Mouse (Mus musculus): Measurements from ENCODE around the gene Elmsan1. TPM values are rescaled to one million over a fixed set of nuclear protein-coding genes. Genes with fewer than 3 reads are reported as not detected.

The Elmsan1 gene
- polyA plus RNA-seq, 1 experiment from 2014 or later = 7.3 TPM

DNA sequence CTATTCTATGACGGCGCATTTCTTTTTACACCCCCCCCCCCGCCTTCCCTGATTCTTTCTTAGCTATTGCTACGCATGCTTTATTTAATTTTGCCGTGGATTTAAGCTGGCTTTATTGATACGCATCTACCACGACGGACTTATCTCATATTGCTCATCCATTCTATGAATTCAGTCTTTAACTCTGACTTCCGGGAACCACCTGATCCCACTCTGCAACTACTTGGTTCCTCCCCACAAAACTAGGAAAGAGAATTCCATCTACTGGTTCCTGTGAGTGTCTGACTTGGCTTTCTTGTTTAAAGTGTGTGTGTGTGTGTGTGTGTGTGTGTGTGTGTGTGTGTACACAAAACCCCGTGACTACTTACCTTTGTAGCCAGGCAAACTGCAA is 70.1 kb downstream of the Elmsan1 start:
- WGBS = 20% methylated on average over 10 of the region's 10 CpGs
- no peak for DNase-seq (ENCODE audit: low spot score)
- peaks cover 47% of the 10 kb centered on the region for H3K36me3 ChIP-seq (replicated peaks)
- no peak overlapping the region; the same call in 1 of the 2 replicates for H3K27ac ChIP-seq (replicated peaks)
- peaks cover 25% of the 10 kb centered on the region for H3K4me1 ChIP-seq
- H3K27me3 ChIP-seq (replicated peaks; ENCODE audit: low read depth, poor library complexity, severe bottlenecking) = no peaks in the 10 kb centered on the region
- peak overlapping the region; percentile 69 for H3K4me3 ChIP-seq
- H3K9me3 ChIP-seq = no peaks in the 10 kb centered on the region

DNA sequence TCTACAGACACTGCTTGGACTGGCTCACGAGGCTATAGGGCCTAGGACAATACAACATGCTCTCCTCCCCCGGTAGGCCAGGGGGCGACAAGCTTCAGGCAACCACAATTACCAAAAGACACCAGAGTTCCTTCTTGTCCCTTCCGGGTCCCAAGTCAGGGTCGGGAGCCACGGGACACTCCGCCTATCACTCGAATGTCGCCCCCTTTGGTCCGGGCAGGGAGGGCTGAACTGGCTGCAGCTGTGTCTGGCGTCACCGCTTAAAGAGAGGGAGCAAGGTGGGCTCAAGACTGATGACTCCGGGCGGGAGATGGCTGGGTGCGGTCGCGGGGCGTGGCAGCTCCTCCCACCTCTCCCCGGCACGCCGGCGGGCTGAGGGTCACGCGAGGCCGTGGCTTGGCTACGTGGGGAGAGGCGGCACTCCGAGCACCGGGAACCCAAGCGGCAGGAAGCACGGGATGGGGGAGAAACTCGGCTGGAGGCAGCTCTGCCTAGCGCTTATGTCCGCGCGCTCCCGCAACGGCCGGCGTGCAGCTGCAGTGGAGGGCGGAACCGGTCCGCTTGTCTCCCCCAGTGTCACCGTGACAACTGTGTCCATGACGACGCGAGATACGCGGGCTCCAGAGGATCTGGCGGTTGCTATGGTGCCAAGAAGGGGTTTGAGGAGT is 70.6 kb downstream of the Elmsan1 start, which contains the start of gene Pnma1:
TSS of gene Pnma1 (minus strand) at position 536 of the 668 bp plus-strand sequence.
- Histone ChIP-seq H3K4me1 (peaks cover 25% of the 10 kb centered on the region), H3K27ac (replicated peaks) (peak within 1 kb of the TSS; percentile 83), H3K27me3 (replicated peaks; ENCODE audit: low read depth, poor library complexity, severe bottlenecking) (no peaks in the 10 kb centered on the region), H3K9me3 (no peaks in the 10 kb centered on the region), H3K4me3 (peak within 1 kb of the TSS; percentile 69), H3K36me3 (replicated peaks) (peaks cover 43% of the 10 kb centered on the region)
- DNase-seq (ENCODE audit: low spot score) = peak; percentile 87
- WGBS = under 1% methylated on average over 50 of the region's 50 CpGs

DNA sequence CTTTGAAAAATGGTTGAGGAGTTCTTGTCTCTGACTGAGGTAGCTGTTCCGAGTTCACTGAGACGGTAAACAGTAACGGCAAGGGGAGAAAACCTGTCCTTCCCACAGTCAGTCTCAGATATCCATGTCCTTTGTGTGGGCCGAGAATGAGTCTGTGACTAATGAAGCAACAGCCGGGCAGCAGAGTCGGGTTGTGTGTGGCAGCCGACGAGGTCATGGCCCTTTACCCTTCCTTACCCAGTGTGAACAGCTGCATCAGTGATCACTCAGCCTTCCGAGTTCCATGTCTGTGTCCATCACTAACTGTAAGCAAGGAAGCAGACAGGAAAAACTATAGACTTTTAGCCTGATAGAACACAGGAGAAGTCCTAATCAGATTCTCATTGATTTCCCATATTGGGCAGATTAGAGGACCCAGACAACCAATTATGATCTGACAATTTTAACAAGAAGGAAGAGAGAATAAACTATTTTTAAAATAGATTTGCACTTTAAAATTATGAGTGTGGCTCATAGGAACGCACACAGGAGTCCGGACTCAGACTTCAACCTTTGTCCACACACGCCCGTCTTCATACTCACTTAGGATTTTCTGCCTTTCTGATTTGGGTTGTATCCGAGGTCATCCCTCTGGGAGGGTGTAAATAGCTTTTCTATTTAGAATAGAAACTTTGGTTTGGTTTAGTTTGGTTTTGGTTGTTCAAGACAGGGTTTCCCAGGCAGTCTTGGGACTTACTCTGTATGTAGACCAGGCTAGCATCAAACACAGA is 76.2 kb downstream of the Elmsan1 start:
- Histone ChIP-seq H3K9me3 (no peaks in the 10 kb centered on the region), H3K4me3 (no peak overlapping the region), H3K27me3 (replicated peaks; ENCODE audit: low read depth, poor library complexity, severe bottlenecking) (no peaks in the 10 kb centered on the region), H3K36me3 (replicated peaks) (peaks cover 29% of the 10 kb centered on the region), H3K27ac (replicated peaks) (no peak overlapping the region), H3K4me1 (peaks cover 17% of the 10 kb centered on the region)
- no peak for DNase-seq (ENCODE audit: low spot score)
- WGBS = 56% methylated on average over 14 of the region's 14 CpGs

DNA sequence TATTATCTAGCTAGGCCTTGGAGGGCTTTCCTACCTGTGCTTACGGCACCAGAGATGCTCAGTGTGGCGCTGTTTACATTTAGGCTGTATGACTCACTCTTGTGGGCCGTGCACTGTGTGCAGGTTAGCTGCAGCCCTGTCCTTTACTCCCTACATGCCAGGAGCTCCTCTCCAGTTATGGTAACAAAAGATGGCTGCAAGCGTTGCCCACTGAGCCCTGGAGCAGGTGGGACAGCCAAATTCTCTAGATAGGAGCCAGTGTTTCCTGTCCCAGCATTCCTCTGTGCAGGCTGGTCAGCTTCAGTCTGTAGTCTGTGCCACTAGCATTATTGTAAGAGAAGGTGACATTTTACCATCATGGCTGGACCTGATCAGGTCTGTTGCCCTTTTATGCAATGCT is 77.4 kb downstream of the Elmsan1 start:
- no peaks in the 10 kb centered on the region for H3K27me3 ChIP-seq (replicated peaks; ENCODE audit: low read depth, poor library complexity, severe bottlenecking)
- no peaks in the 10 kb centered on the region for H3K9me3 ChIP-seq
- no peak for DNase-seq (ENCODE audit: low spot score)
- peaks cover 9% of the 10 kb centered on the region; the same call in 1 of the 2 replicates for H3K4me1 ChIP-seq
- H3K4me3 ChIP-seq = no peak overlapping the region
- peaks cover 33% of the 10 kb centered on the region for H3K36me3 ChIP-seq (replicated peaks)
- WGBS = 87% methylated on average over 4 of the region's 4 CpGs
- no peak overlapping the region for H3K27ac ChIP-seq (replicated peaks)

GRCm38 (mm10) chr12:84140135-84140534 is 78.5 kb downstream of the Elmsan1 start:
- Histone ChIP-seq H3K4me1 (peaks cover 9% of the 10 kb centered on the region; the same call in 1 of the 2 replicates), H3K4me3 (no peak overlapping the region), H3K9me3 (no peaks in the 10 kb centered on the region), H3K27me3 (replicated peaks; ENCODE audit: low read depth, poor library complexity, severe bottlenecking) (no peaks in the 10 kb centered on the region), H3K36me3 (replicated peaks) (peaks cover 41% of the 10 kb centered on the region), H3K27ac (replicated peaks) (no peak overlapping the region)
- 73% methylated on average over 4 of the region's 4 CpGs for WGBS
- no peak for DNase-seq (ENCODE audit: low spot score)

DNA sequence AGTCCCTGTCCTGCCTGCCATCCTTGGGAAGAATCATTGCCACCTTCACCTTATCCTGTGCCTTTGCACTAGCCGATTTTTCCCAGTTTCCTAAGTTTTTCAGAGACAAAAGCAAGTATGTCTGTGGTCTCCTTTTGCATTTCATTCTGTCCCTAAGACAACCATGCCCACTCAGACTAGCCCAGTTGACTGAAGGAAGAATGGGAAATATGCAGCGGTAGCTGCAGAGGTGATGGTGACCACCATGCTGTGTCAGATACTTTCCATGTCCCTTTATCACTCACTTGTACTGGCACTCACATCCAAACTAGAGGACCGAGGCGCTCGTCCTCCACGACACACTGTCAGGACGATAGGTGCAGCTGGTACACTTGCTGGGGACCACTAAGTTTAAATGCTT is 81.5 kb downstream of the Elmsan1 start:
- WGBS = 95% methylated on average over 7 of the region's 7 CpGs

DNA sequence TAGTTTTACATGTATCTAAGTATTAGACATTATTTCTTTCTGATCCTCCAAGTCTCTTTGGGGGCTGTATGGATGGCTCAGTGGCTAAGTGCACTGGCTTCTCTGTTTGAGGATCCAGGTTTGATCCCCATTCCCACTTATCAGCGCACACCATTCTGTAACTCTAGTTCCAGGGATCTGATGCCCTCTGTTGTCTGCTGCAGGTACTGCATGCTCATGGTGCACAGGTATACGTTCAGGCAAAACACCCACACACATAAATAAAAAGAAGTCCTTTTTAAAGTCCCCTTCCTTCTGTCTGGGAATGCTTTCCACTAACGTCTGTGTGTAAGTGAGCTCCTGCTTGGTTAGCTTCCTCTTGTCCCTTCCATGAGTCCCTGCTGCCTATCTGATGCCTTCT is 86.4 kb downstream of the Elmsan1 start:
- Histone ChIP-seq H3K4me3 (no peak overlapping the region), H3K36me3 (replicated peaks) (peaks cover 47% of the 10 kb centered on the region)
- peak; percentile 46 for DNase-seq (ENCODE audit: low spot score)

More for the DNA sequence above, 81.5 kb downstream of the Elmsan1 start:
- H3K27ac ChIP-seq (replicated peaks) = no peak overlapping the region
- H3K36me3 ChIP-seq (replicated peaks) = peaks cover 39% of the 10 kb centered on the region
- no peak for DNase-seq (ENCODE audit: low spot score)
- no peak overlapping the region for H3K4me3 ChIP-seq
- H3K9me3 ChIP-seq = no peaks in the 10 kb centered on the region
- H3K4me1 ChIP-seq = peaks cover 6% of the 10 kb centered on the region; the same call in 1 of the 2 replicates
- H3K27me3 ChIP-seq (replicated peaks; ENCODE audit: low read depth, poor library complexity, severe bottlenecking) = no peaks in the 10 kb centered on the region

DNA sequence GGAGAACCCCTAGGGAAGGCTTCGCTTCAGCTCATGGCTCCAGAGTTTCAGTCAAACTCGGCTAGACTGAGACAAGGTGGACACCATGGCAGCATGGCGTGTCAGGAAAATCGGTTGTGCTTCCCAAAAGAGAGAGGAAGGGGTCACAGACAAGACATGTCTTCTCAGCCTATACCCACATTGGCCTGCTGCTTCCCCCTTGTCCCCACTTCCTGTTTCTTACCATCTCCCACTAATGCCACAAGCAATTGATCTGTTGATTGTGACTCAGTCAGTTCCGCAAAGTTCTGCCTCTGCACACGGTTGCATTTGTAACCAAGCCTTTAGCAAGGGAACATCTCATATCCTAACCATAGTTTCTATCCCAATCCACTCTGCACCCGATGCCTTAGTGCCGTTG is 88.8 kb downstream of the Elmsan1 start:
- 93% methylated on average over 8 of the region's 8 CpGs for WGBS
- Histone ChIP-seq H3K36me3 (replicated peaks) (peaks cover 32% of the 10 kb centered on the region), H3K27me3 (replicated peaks; ENCODE audit: low read depth, poor library complexity, severe bottlenecking) (no peaks in the 10 kb centered on the region), H3K9me3 (no peaks in the 10 kb centered on the region), H3K4me1 (no peaks in the 10 kb centered on the region), H3K27ac (replicated peaks) (no peak overlapping the region), H3K4me3 (no peak overlapping the region)
- no peak for DNase-seq (ENCODE audit: low spot score)

More for the DNA sequence above, 86.4 kb downstream of the Elmsan1 start:
- Histone ChIP-seq H3K27me3 (replicated peaks; ENCODE audit: low read depth, poor library complexity, severe bottlenecking) (no peaks in the 10 kb centered on the region), H3K4me1 (no peaks in the 10 kb centered on the region), H3K27ac (replicated peaks) (no peak overlapping the region), H3K9me3 (no peaks in the 10 kb centered on the region)
- 59% methylated on average over 3 of the region's 3 CpGs for WGBS

GRCm38 (mm10) chr12:84128576-84128975 is 90.1 kb downstream of the Elmsan1 start:
- 86% methylated on average over 6 of the region's 6 CpGs for whole genome bisulfite sequencing
- no peak overlapping the region for H3K27ac ChIP-seq (replicated peaks)
- no peaks in the 10 kb centered on the region for H3K27me3 ChIP-seq (replicated peaks; ENCODE audit: low read depth, poor library complexity, severe bottlenecking)
- no peak overlapping the region for H3K4me3 ChIP-seq
- H3K36me3 ChIP-seq (replicated peaks) = peaks cover 32% of the 10 kb centered on the region
- no peaks in the 10 kb centered on the region for H3K4me1 ChIP-seq
- H3K9me3 ChIP-seq = no peaks in the 10 kb centered on the region
- DNase-seq (ENCODE audit: low spot score) = no peak

- H3K4me1 ChIP-seq = no peaks in the 10 kb centered on the region
- WGBS = 74% methylated on average over 2 of the region's 2 CpGs
- H3K27me3 ChIP-seq (replicated peaks; ENCODE audit: low read depth, poor library complexity, severe bottlenecking) = no peaks in the 10 kb centered on the region
- DNase-seq (ENCODE audit: low spot score) = no peak
- H3K36me3 ChIP-seq (replicated peaks) = peaks cover 29% of the 10 kb centered on the region
- no peaks in the 10 kb centered on the region for H3K9me3 ChIP-seq
- H3K4me3 ChIP-seq = no peak overlapping the region
- no peak overlapping the region for H3K27ac ChIP-seq (replicated peaks)
Observed at GRCm38 (mm10) chr12:84126899-84127298, 91.8 kb downstream of the Elmsan1 start.

DNA sequence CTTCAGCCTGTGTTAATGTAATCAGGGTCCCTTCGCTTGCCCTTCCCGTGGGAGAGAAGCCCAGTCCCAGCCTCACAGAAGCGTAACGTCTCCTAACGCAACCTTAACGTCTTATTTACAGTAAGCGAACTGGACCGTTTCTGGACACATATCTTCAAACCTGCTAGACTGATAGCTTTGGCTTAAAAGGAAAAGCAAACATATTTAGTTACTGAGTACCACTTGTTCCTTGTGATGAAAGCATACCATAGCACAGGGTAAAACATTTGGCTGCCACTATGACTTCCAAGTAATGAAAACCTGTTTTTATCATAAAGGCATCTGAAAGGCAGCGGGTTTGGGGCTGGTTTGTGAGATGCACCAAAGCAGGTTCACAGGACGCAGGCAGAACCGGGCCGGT is 92.8 kb downstream of the Elmsan1 start:
- Histone ChIP-seq H3K36me3 (replicated peaks) (peaks cover 29% of the 10 kb centered on the region), H3K4me3 (no peak overlapping the region), H3K4me1 (no peaks in the 10 kb centered on the region), H3K9me3 (no peaks in the 10 kb centered on the region), H3K27ac (replicated peaks) (no peak overlapping the region), H3K27me3 (replicated peaks; ENCODE audit: low read depth, poor library complexity, severe bottlenecking) (no peaks in the 10 kb centered on the region)
- DNase-seq (ENCODE audit: low spot score) = no peak
- 84% methylated on average over 12 of the region's 12 CpGs for WGBS

GRCm38 (mm10) chr12:84119584-84119983 is 99.1 kb downstream of the Elmsan1 start:
- 95% methylated on average over 5 of the region's 5 CpGs for WGBS
- no peak for DNase-seq (ENCODE audit: low spot score)
- no peak overlapping the region for H3K27ac ChIP-seq (replicated peaks)

More at GRCm38 (mm10) chr12:84119584-84119983, 99.1 kb downstream of the Elmsan1 start:
- H3K4me3 ChIP-seq = no peak overlapping the region
- peaks cover 8% of the 10 kb centered on the region for H3K4me1 ChIP-seq
- H3K27me3 ChIP-seq (replicated peaks; ENCODE audit: low read depth, poor library complexity, severe bottlenecking) = no peaks in the 10 kb centered on the region
- no peaks in the 10 kb centered on the region for H3K9me3 ChIP-seq
- peaks cover 4% of the 10 kb centered on the region; the same call in 1 of the 2 replicates for H3K36me3 ChIP-seq (replicated peaks)
